In the genomic region with DNA sequence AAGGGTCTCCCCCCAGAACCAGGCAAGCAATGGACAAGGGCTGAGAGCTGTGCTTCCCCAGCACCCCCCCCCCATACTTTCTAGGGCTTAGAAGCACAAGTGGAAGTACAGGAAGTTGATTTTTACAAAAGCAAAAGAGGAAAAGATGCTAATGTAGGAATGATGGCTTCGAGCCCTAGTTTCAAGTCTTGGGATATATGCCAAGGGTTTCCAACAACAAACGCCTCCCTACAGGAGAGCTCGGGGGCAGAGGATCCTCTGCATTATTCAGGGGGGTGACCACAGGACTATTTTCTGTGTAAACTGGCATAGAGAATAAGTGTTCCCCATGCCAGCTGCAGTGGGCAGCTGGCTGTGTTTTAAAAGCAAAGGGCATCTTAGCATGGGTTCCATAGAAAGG, we compare ENCODE assay signal across 19 mouse cellular contexts.
A peak's percentile ranks its signal among the peaks of the same experiment; 100 is the strongest.
DNase-seq lines count a peak whose midpoint lies in the region; ATAC-seq and TF ChIP-seq lines count a peak whose summit lies in the region.
"Had no signal": no experiment of that assay in that cellular context is flagged by ENCODE, and none has a peak within 500 bp of the region (broad histone marks: within the 10 kb centered on the region; RNA-seq: fewer than 3 reads in every experiment).

No protein-coding gene starts in this region.

- no peak overlapping the region for H3K9ac ChIP-seq in intestine, embryonic 16.5 days (ENCODE audit: low read depth, low read length)
- H3K9ac ChIP-seq in intestine, postnatal 0 days (ENCODE audit: low read depth, low read length) = no peak overlapping the region
- no peak overlapping the region for H3K9ac ChIP-seq in stomach, embryonic 14.5 days (replicated peaks; ENCODE audit: low read depth, low read length)
- no peak overlapping the region for H3K9ac ChIP-seq in stomach, postnatal 0 days (ENCODE audit: low read length)
- H3K9ac ChIP-seq in hindbrain, postnatal 0 days (replicated peaks; ENCODE audit: low read length) = no peak overlapping the region
- H3K9ac ChIP-seq: forebrain, postnatal 0 days; neural tube, embryonic 12.5 days had no signal

- H3K4me2 ChIP-seq in intestine, embryonic 16.5 days (ENCODE audit: low read depth, low read length) = no peak overlapping the region
- H3K4me2 ChIP-seq in intestine, postnatal 0 days (replicated peaks; ENCODE audit: low read depth) = no peak overlapping the region
- no peak overlapping the region for H3K4me2 ChIP-seq in stomach, embryonic 14.5 days (replicated peaks; ENCODE audit: low read depth, low read length)
- H3K4me2 ChIP-seq in stomach, postnatal 0 days (replicated peaks; ENCODE audit: low read depth) = no peak overlapping the region
- H3K4me2 ChIP-seq in hindbrain, postnatal 0 days (ENCODE audit: low read depth, low read length) = no peak overlapping the region
- H3K4me2 ChIP-seq: liver, embryonic 11.5 days; neural tube, embryonic 12.5 days had no signal

- no peaks in the 10 kb centered on the region for H3K9me3 ChIP-seq in intestine, embryonic 16.5 days (ENCODE audit: control insufficient read depth, low read length)
- no peaks in the 10 kb centered on the region for H3K9me3 ChIP-seq in intestine, postnatal 0 days (ENCODE audit: control insufficient read depth)
- H3K9me3 ChIP-seq in stomach, embryonic 14.5 days (ENCODE audit: control insufficient read depth, low read depth, low read length) = no peaks in the 10 kb centered on the region
- H3K9me3 ChIP-seq in stomach, postnatal 0 days (ENCODE audit: control insufficient read depth, low read length) = no peaks in the 10 kb centered on the region
- H3K9me3 ChIP-seq in hindbrain, postnatal 0 days (ENCODE audit: low read length) = no peaks in the 10 kb centered on the region
- H3K9me3 ChIP-seq: limb, embryonic 10.5 days; neural tube, embryonic 12.5 days had no signal

- no peaks in the 10 kb centered on the region for H3K27me3 ChIP-seq in intestine, embryonic 16.5 days (replicated peaks; ENCODE audit: control insufficient read depth, insufficient read depth, low read length)
- no peaks in the 10 kb centered on the region for H3K27me3 ChIP-seq in intestine, postnatal 0 days (replicated peaks; ENCODE audit: control insufficient read depth, insufficient read depth, low read length)
- H3K27me3 ChIP-seq in stomach, embryonic 14.5 days (ENCODE audit: control insufficient read depth, insufficient read depth, low read length) = no peaks in the 10 kb centered on the region
- H3K27me3 ChIP-seq in stomach, postnatal 0 days (ENCODE audit: control insufficient read depth, insufficient read depth, low read length) = no peaks in the 10 kb centered on the region
- H3K27me3 ChIP-seq in hindbrain, postnatal 0 days (ENCODE audit: insufficient read depth, low read length) = no peaks in the 10 kb centered on the region
- H3K27me3 ChIP-seq: neural tube, embryonic 12.5 days; Patski had no signal

- no peak for TF ChIP-seq EP300 in stomach, postnatal 0 days (optimal IDR thresholded peaks at IDR 0.05)

- ATAC-seq in intestine, embryonic 16.5 days = 0 out of 2 replicates have a peak, but pooled peaks have one; percentile 4
- ATAC-seq in intestine, postnatal 0 days = no peak
- no peak for ATAC-seq in stomach, embryonic 14.5 days (ENCODE audit: insufficient number of reproducible peaks, insufficient read depth, low FRiP score, low read depth)
- no peak for ATAC-seq in stomach, postnatal 0 days (ENCODE audit: low FRiP score, low TSS enrichment)
- no peak for ATAC-seq in hindbrain, postnatal 0 days
- ATAC-seq: forebrain, postnatal 0 days; Patski had no signal

- peaks cover 32% of the 10 kb centered on the region for H3K4me1 ChIP-seq in intestine, embryonic 16.5 days (ENCODE audit: control insufficient read depth, insufficient read depth, low read length)
- no peaks in the 10 kb centered on the region for H3K4me1 ChIP-seq in intestine, postnatal 0 days (replicated peaks; ENCODE audit: control insufficient read depth, insufficient read depth, low read length)
- H3K4me1 ChIP-seq in stomach, embryonic 14.5 days (ENCODE audit: control insufficient read depth, insufficient read depth, low read length) = peaks cover 34% of the 10 kb centered on the region; the same call in 1 of the 2 replicates
- peaks cover 3% of the 10 kb centered on the region for H3K4me1 ChIP-seq in stomach, postnatal 0 days (replicated peaks; ENCODE audit: control insufficient read depth, insufficient read depth)
- H3K4me1 ChIP-seq in hindbrain, postnatal 0 days (ENCODE audit: insufficient read depth, low read length) = peaks cover 38% of the 10 kb centered on the region

- H3K4me3 ChIP-seq in intestine, embryonic 16.5 days (ENCODE audit: low read length) = no peak overlapping the region
- H3K4me3 ChIP-seq in intestine, postnatal 0 days (ENCODE audit: low read depth, low read length) = no peak overlapping the region
- H3K4me3 ChIP-seq in stomach, embryonic 14.5 days (ENCODE audit: low read depth, low read length) = no peak overlapping the region
- H3K4me3 ChIP-seq in stomach, postnatal 0 days (ENCODE audit: low read depth, low read length) = no peak overlapping the region
- no peak overlapping the region for H3K4me3 ChIP-seq in hindbrain, postnatal 0 days (ENCODE audit: low read length)
- H3K4me3 ChIP-seq: heart, adult 2 months; limb, embryonic 10.5 days; neural tube, embryonic 12.5 days had no signal

- peak overlapping the region; percentile 19; the same call in 1 of the 2 replicates for H3K27ac ChIP-seq in intestine, embryonic 16.5 days (ENCODE audit: low read length)
- H3K27ac ChIP-seq in intestine, postnatal 0 days (ENCODE audit: low read depth, low read length) = no peak overlapping the region
- 0 out of 2 replicates have a peak overlapping the region, but pooled peaks have one; percentile 15 for H3K27ac ChIP-seq in stomach, embryonic 14.5 days (ENCODE audit: low read length)
- no peak overlapping the region for H3K27ac ChIP-seq in stomach, postnatal 0 days (replicated peaks)
- H3K27ac ChIP-seq in hindbrain, postnatal 0 days = peak overlapping the region; percentile 38
- H3K27ac ChIP-seq: heart, adult 2 months; limb, embryonic 10.5 days; neural tube, embryonic 12.5 days had no signal

- WGBS in intestine, embryonic 16.5 days = 32% methylated on average over 3 of the region's 3 CpGs
- 58% methylated on average over 3 of the region's 3 CpGs for WGBS in intestine, postnatal 0 days
- 29% methylated on average over 3 of the region's 3 CpGs for WGBS in stomach, embryonic 14.5 days
- WGBS in stomach, postnatal 0 days = 26% methylated on average over 3 of the region's 3 CpGs
- WGBS in hindbrain, postnatal 0 days = 25% methylated on average over 3 of the region's 3 CpGs

- no peak for TF ChIP-seq CTCF in intestine, postnatal 0 days (IDR thresholded peaks at IDR 0.05; ENCODE audit: low read depth)
- TF ChIP-seq CTCF in stomach, postnatal 0 days (IDR thresholded peaks at IDR 0.05; ENCODE audit: low read depth) = no peak
- no peak for TF ChIP-seq CTCF in hindbrain, postnatal 0 days (IDR thresholded peaks at IDR 0.05; ENCODE audit: low read depth)

- DNase-seq in stomach, postnatal 0 days (ENCODE audit: low spot score) = no peak
- peak; percentile 67 for DNase-seq in hindbrain, postnatal 0 days (ENCODE audit: low spot score)
- DNase-seq in urinary bladder, postnatal 4 days (ENCODE audit: low spot score in 2 of 2) = no peak
- DNase-seq in cerebellum, adult 11-12 months = no peak
- DNase-seq: adrenal gland, postnatal 36 days; cerebellum, postnatal 10 days; embryo, embryonic 11 days; forebrain, postnatal 0 days; heart, adult 2 months; lung, postnatal 4 days; right cerebral cortex, postnatal 14 days; thymus, postnatal 14 days had no signal

- H3K36me3 ChIP-seq in intestine, embryonic 16.5 days (ENCODE audit: control insufficient read depth, insufficient read depth, low read length) = no peaks in the 10 kb centered on the region
- H3K36me3 ChIP-seq in intestine, postnatal 0 days (ENCODE audit: control insufficient read depth, insufficient read depth) = no peaks in the 10 kb centered on the region; the same call in 1 of the 2 replicates
- H3K36me3 ChIP-seq in stomach, embryonic 14.5 days (ENCODE audit: control insufficient read depth, insufficient read depth, low read length) = no peaks in the 10 kb centered on the region
- H3K36me3 ChIP-seq in stomach, postnatal 0 days (ENCODE audit: control insufficient read depth, insufficient read depth, low read length) = no peaks in the 10 kb centered on the region
- H3K36me3 ChIP-seq in hindbrain, postnatal 0 days (ENCODE audit: insufficient read depth, low read length) = no peaks in the 10 kb centered on the region
- H3K36me3 ChIP-seq: neural tube, embryonic 12.5 days had no signal

Comparison
In these comparisons a context has a peak if more than half of its experiments do, and no peak if none do; other contexts are left out.
1. H3K27ac ChIP-seq: peak in intestine, embryonic 16.5 days (single experiment), stomach, embryonic 14.5 days (single experiment) and hindbrain, postnatal 0 days (single experiment); none in intestine, postnatal 0 days (single experiment) and stomach, postnatal 0 days (single experiment).